Comparison of ENCODE assay signal across 22 mouse cellular contexts in genomic region chr10:66940368-66940767, GRCm38 (mm10).
DNase-seq lines count a peak whose midpoint lies in the region; ATAC-seq and TF ChIP-seq lines count a peak whose summit lies in the region.
"Had no signal": no experiment of that assay in that cellular context is flagged by ENCODE, and none has a peak within 500 bp of the region (broad histone marks: within the 10 kb centered on the region; RNA-seq: fewer than 3 reads in every experiment).

No protein-coding gene starts in this region.

- TF ChIP-seq CTCF in bone marrow, adult 2 months (IDR thresholded peaks at IDR 0.05; ENCODE audit: control insufficient read depth, insufficient read depth, low read length): no peak

- peak; percentile 74 for ATAC-seq in granulocyte monocyte progenitor cell, adult 5-6 weeks (replicated peaks; ENCODE audit: poor library complexity, severe bottlenecking)
- peak; percentile 71 for ATAC-seq in megakaryocyte progenitor cell, adult 5-6 weeks (replicated peaks; ENCODE audit: poor library complexity)
- ATAC-seq: activated CD4-positive, CD25-positive, alpha-beta regulatory T cell, adult 4 months; CD4-positive, CD25-positive, alpha-beta regulatory T cell, adult 4 months; forebrain, embryonic 14.5 days; forebrain, postnatal 0 days; hindbrain, embryonic 16.5 days; inflammation-experienced regulatory T-cells, adult 6 months had no signal

- H3K4me3 ChIP-seq in bone marrow, adult 2 months (replicated peaks; ENCODE audit: control insufficient read depth, low read depth, low read length): peak overlapping the region; percentile 9
- H3K4me3 ChIP-seq: gastrocnemius, adult 2 months; hindbrain, embryonic 10.5 days; hindbrain, embryonic 13.5 days had no signal

- 58% methylated on average over 6 of the region's 6 CpGs for WGBS in bone marrow, adult 2 months

- intact Hi-C loops in left cerebral cortex, postnatal 10 days (cut with DNase I): no loop called here

- no peak for DNase-seq in left cerebral cortex, postnatal 10 days (ENCODE audit: extremely low spot score in 1 of 2, low spot score in 2 of 2)
- DNase-seq in gastrocnemius, postnatal 4 days (ENCODE audit: low spot score in 2 of 2): no peak
- no peak for DNase-seq in ovary, postnatal 36 days (ENCODE audit: low spot score)
- DNase-seq: adrenal gland, adult 8-10 months; adrenal gland, postnatal 25 days; cerebellum, adult 18-20 months; cerebellum, adult 9-10 months; cerebellum, postnatal 14 days; forebrain, postnatal 0 days; gastrocnemius, adult 2 months; gastrocnemius, postnatal 14 days; heart, postnatal 36 days had no signal

- H3K27ac ChIP-seq in bone marrow, adult 2 months (ENCODE audit: control insufficient read depth, insufficient read depth, low read depth, low read length, poor library complexity): no peak overlapping the region
- H3K27ac ChIP-seq: gastrocnemius, adult 2 months; hindbrain, embryonic 10.5 days; hindbrain, embryonic 13.5 days had no signal

- TF ChIP-seq POLR2A in bone marrow, adult 2 months (IDR thresholded peaks at IDR 0.05; ENCODE audit: borderline replicate concordance, control insufficient read depth, low read depth, low read length): no peak

- peaks cover 6% of the 10 kb centered on the region; the same call in 1 of the 2 replicates for H3K4me1 ChIP-seq in bone marrow, adult 2 months (ENCODE audit: control insufficient read depth, insufficient read depth, low read length)
- H3K4me1 ChIP-seq: hindbrain, embryonic 10.5 days; hindbrain, embryonic 13.5 days had no signal
